Mouse (Mus musculus) forebrain, embryonic 11.5 days (tissue): ENCODE data around the gene Glra1. TPM values are rescaled to one million over a fixed set of nuclear protein-coding genes. Genes with fewer than 3 reads are reported as not detected.

Experiments used
- ATAC-seq: fragments of 200-750 bp; cut with Nextera tagmentation; replicated peaks from 2 replicates; pipeline ENCODE4 v1.8.0; 2017; ENCODE audit warnings: moderate TSS enrichment; ENCODE audit not compliant: low FRiP score
- DNase-seq: peaks from one replicate; pipeline ENCODE4 v3.0.0-alpha.2; 2017; ENCODE audit warnings: low spot score
- H3K27ac ChIP-seq: fragments of 300-500 bp; sonication (generic); 2 replicates; pipeline ENCODE4 v1.5.1; 2014; ENCODE audit warnings: low read depth, low read length
- H3K27me3 ChIP-seq: fragments of 300-500 bp; sonication (generic); 2 replicates; pipeline ENCODE4 v1.6.1; 2014; ENCODE audit warnings: mild to moderate bottlenecking, low read length, mixed read lengths; ENCODE audit not compliant: control insufficient read depth, insufficient read depth
- H3K36me3 ChIP-seq: fragments of 300-500 bp; sonication (generic); 2 replicates; pipeline ENCODE4 v1.6.1; 2014; ENCODE audit warnings: mild to moderate bottlenecking, low read length, moderate library complexity, mixed read lengths; ENCODE audit not compliant: control insufficient read depth, insufficient read depth
- H3K4me1 ChIP-seq: fragments of 300-500 bp; sonication (generic); replicated peaks from 2 replicates; pipeline ENCODE4 v1.6.1; 2014; ENCODE audit warnings: low read length, mixed read lengths; ENCODE audit not compliant: control insufficient read depth, insufficient read depth
- H3K4me2 ChIP-seq: fragments of 300-500 bp; sonication (generic); 2 replicates; pipeline ENCODE4 v1.6.1; 2014; ENCODE audit warnings: low read depth, mild to moderate bottlenecking, low read length, moderate library complexity, mixed read lengths; ENCODE audit not compliant: severe bottlenecking
- H3K4me3 ChIP-seq: fragments of 300-500 bp; sonication (generic); 2 replicates; pipeline ENCODE4 v1.5.1; 2014; ENCODE audit warnings: low read depth, low read length
- H3K9ac ChIP-seq: fragments of 300-500 bp; sonication (generic); 2 replicates; pipeline ENCODE4 v1.6.1; 2014; ENCODE audit warnings: low read length
- H3K9me3 ChIP-seq: fragments of 300-500 bp; sonication (generic); 2 replicates; pipeline ENCODE4 v1.6.1; 2016; ENCODE audit warnings: low read length, mixed read lengths; ENCODE audit not compliant: control insufficient read depth
- WGBS: fragments of 180-500 bp; shearing (Covaris S2); extraction: QIAGEN DNeasy Blood & Tissue Kit; methylation state at CpG from one replicate; pipeline ENCODE4 v1.1.7; 2014; 5-methylcytosine and 5-hydroxymethylcytosine counted together
- polyA plus RNA-seq: library from polyadenylated mRNA; unstranded; fragments of >200 nt; fragmentation: Nextera tagmentation; extraction: Ambion mirVana; gene quantifications from 2 replicates; pipeline ENCODE4 v1.2.1, GENCODE M21; 2014

Glra1 gene
- polyA plus RNA-seq, 1 experiment from 2014 or later: not detected

DNA sequence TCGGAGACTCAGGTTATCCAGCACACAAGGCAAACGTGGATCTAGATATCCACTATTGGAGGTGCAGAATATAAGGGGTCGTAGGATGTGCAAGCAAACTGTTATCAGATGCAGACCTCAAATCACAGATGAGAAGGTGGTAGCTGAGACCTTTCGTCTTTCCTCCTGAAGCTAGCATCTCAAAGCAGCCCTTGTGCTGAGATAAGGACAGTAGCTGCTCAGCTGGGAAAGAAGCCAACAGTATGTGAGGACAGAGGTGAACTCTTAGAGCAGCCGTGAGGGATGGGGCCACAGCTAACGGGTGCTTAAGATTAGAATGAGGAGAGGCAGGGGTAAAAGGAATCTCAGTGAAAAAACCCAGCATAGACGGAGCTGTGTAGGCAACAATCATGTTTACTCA lies 65.9 kb downstream of the Glra1 start:
- DNase-seq: no peak
- H3K4me3 ChIP-seq: no peak overlapping the region
- H3K9me3 ChIP-seq: no peaks in the 10 kb centered on the region
- no peak overlapping the region for H3K4me2 ChIP-seq
- no peak overlapping the region for H3K27ac ChIP-seq
- H3K36me3 ChIP-seq: no peaks in the 10 kb centered on the region
- no peak overlapping the region for H3K9ac ChIP-seq
- H3K27me3 ChIP-seq: no peaks in the 10 kb centered on the region
- no peak for ATAC-seq
- WGBS: 67% methylated on average over 7 of the region's 7 CpGs
- H3K4me1 ChIP-seq: no peaks in the 10 kb centered on the region

DNA sequence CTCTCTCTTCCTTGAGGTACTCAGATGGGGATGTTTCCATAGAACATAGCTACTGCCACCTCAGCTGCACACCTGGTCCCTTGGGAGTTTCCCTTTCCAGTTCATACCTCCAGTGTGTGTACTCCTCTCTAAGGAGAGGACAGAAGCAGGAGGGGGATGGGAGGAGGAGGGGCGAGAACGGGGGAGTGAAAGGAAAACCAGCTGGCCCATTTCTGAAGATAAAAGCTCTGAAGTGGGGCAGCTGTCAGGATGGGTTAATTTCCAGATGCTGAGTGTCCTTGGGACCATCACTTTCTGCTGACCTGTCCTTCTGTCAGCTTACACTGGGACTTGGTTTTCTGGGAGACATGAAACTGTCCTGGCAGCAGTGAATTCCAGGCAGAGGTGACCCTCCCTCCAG lies 73.2 kb downstream of the Glra1 start:
- ATAC-seq (no peak), DNase-seq (no peak)
- H3K4me1 ChIP-seq: no peaks in the 10 kb centered on the region
- H3K27ac ChIP-seq: no peak overlapping the region
- H3K9ac ChIP-seq: no peak overlapping the region
- H3K4me3 ChIP-seq: no peak overlapping the region
- WGBS: 75% methylated on average over 2 of the region's 2 CpGs
- H3K9me3 ChIP-seq: no peaks in the 10 kb centered on the region
- no peaks in the 10 kb centered on the region for H3K36me3 ChIP-seq
- H3K4me2 ChIP-seq: no peak overlapping the region
- H3K27me3 ChIP-seq: no peaks in the 10 kb centered on the region

DNA sequence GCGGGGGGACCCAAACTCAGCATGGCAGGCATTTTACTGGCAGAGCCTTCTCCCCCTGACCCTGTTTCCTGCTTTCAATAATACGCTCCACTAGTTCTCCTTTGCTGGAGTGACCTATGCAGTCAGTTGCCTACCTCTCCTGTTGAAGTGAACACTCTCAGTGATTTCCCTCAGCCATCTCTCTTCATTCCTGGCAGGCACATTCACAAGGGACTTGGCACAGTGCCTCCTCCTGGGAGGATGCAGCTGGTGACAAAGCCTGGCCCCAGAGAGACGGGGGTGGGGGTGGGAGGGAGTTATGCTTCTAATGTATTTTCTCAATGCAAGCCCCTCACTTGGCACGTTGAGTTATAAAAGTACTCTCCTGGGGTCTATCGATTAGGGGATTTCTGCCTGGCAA lies 74.6 kb downstream of the Glra1 start:
- Histone ChIP-seq H3K27me3 (no peaks in the 10 kb centered on the region), H3K9me3 (no peaks in the 10 kb centered on the region), H3K4me2 (no peak overlapping the region), H3K27ac (no peak overlapping the region), H3K36me3 (no peaks in the 10 kb centered on the region), H3K9ac (no peak overlapping the region), H3K4me3 (no peak overlapping the region), H3K4me1 (no peaks in the 10 kb centered on the region)
- ATAC-seq (no peak), DNase-seq (no peak)
- WGBS: 72% methylated on average over 5 of the region's 5 CpGs

DNA sequence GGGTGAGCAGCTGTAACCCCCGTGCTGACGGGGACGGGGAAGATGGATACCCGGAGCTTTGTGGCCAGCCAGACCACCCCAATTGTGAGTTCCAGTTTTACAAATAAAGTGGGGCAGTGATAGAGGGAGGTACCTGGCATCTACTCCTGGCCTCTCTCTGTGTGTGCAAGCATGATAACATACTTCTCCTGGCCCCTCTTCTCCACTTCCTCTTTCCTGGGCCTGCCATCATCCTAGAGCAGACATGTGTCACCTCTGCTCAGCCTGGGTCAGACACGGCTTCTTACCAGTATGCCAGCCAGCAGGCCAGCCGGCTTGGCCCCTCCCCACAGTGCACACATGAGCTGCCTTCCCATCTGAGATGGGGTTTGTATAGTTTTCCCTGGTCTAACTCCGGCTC lies 77.3 kb downstream of the Glra1 start:
- Histone ChIP-seq H3K9ac (no peak overlapping the region), H3K27me3 (no peaks in the 10 kb centered on the region), H3K4me3 (no peak overlapping the region), H3K27ac (no peak overlapping the region), H3K9me3 (no peaks in the 10 kb centered on the region), H3K4me2 (no peak overlapping the region), H3K4me1 (no peaks in the 10 kb centered on the region), H3K36me3 (no peaks in the 10 kb centered on the region)
- 85% methylated on average over 7 of the region's 7 CpGs for WGBS
- no peak for DNase-seq
- ATAC-seq: no peak

DNA sequence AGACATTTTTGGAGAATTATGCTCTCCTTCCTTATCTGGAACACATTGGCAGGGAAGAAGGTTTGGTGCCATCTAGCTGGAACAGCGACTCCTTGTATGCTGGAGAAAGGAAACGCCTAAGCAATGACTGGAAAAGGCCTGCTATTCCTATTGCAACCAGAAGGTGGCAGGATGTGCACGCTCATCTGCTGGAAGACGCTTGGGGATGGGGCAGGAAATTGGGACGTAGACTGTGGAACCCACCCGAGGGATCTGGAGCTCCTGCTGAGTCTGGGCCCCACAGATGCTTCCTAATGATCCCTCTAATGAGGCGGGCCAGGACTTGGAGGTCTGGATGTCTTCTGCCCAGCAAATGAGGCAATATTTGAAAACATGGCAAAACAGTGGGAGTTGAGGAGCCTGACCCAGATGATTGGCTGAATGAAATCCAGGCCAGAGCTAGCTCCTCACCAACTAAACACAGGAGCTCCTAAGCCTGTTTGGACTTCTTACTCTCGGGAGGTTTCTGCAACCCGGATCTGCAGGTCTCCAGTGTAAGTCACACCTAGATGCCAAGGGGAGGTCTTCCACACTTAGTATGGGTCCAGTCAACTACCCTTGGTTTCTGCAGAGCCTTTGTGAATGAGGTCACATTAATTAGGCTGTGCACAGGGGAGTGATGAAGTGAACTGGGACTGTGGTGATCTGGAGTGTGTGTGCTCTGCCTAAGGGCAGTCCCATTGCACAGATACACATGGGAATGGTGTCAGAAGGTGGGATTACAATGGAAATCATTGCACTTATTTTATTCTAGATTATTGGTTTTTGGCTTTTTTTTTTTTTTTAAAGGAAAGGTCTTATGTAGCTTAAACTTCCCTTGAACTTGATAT lies 89.0 kb downstream of the Glra1 start:
- no peaks in the 10 kb centered on the region for H3K9me3 ChIP-seq
- no peak overlapping the region for H3K4me2 ChIP-seq
- WGBS: 9% methylated on average over 9 of the region's 9 CpGs
- no peaks in the 10 kb centered on the region for H3K36me3 ChIP-seq
- ATAC-seq (0 out of 2 replicates have a peak, but pooled peaks have one; percentile 63), DNase-seq (peak; percentile 81)
- H3K4me1 ChIP-seq: no peaks in the 10 kb centered on the region
- no peak overlapping the region for H3K27ac ChIP-seq
- no peaks in the 10 kb centered on the region for H3K27me3 ChIP-seq
- H3K9ac ChIP-seq: no peak overlapping the region
- no peak overlapping the region for H3K4me3 ChIP-seq

DNA sequence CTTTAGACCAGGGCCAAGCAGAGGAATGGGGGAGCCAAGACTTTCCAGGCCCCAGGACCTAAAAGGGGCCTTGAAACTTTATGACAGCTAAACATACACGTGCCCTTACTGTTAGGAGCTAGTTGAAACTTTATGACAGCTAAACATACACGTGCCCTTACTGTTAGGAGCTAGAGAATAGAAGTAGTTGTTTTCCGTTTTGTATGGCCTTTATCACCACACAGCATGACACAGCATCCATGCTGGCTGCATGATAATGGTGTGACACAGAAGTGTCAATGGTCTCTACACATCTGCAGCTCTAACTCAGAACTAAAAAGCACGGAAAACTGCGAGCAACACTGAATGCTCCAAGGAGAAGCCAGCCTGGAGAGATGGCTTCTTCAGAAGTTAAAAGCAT lies 90.3 kb downstream of the Glra1 start:
- Histone ChIP-seq H3K4me3 (no peak overlapping the region), H3K27me3 (no peaks in the 10 kb centered on the region), H3K27ac (no peak overlapping the region), H3K4me2 (no peak overlapping the region), H3K9ac (no peak overlapping the region), H3K9me3 (no peaks in the 10 kb centered on the region), H3K36me3 (no peaks in the 10 kb centered on the region), H3K4me1 (no peaks in the 10 kb centered on the region)
- whole genome bisulfite sequencing: 74% methylated on average over 5 of the region's 5 CpGs
- ATAC-seq: no peak
- no peak for DNase-seq

DNA sequence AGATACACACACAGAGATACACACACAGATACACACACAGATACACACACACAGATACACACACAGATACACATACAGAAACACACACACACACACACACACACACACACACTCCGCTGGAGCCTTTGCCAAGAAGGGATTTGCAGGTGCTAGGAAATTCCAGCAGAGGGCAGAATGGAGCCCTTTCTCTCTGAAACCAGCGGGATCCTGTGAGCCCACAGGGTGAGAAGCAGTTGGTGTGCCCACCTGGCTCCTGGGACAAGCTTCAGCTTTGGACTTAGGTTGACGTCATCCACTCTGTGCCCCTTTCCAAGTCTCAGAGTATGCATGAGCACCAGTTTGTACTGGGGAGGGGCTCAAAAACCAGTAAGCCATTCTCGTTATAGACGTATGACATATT lies 96.6 kb downstream of the Glra1 start:
- H3K9me3 ChIP-seq: no peaks in the 10 kb centered on the region
- DNase-seq (no peak), ATAC-seq (no peak)
- no peak overlapping the region for H3K9ac ChIP-seq
- no peaks in the 10 kb centered on the region for H3K4me1 ChIP-seq
- H3K27me3 ChIP-seq: no peaks in the 10 kb centered on the region
- no peak overlapping the region for H3K4me2 ChIP-seq
- no peak overlapping the region for H3K4me3 ChIP-seq
- no peak overlapping the region for H3K27ac ChIP-seq
- H3K36me3 ChIP-seq: no peaks in the 10 kb centered on the region
- WGBS: 57% methylated on average over 5 of the region's 5 CpGs

DNA sequence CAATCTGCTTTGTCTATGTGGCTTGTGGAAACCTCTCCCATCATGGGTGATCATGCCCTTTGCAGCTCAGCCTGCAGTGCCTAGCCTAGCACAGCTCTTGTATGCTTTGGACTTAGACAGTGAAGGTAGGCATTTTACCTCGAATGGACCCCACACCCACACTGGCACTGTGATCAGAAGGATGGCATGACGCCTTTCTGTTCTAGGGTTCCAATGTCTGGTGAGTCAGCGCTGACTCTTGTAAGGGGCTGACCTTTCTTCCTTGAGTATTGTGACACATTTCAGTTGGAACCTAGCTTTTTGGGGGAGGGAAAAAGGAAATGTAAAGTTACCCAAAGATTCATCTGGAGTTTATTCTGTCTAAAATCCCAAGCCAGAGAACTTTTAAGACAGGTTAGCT lies 102.5 kb downstream of the Glra1 start:
- WGBS: 95% methylated on average over 3 of the region's 3 CpGs
- no peak overlapping the region for H3K9ac ChIP-seq

DNA sequence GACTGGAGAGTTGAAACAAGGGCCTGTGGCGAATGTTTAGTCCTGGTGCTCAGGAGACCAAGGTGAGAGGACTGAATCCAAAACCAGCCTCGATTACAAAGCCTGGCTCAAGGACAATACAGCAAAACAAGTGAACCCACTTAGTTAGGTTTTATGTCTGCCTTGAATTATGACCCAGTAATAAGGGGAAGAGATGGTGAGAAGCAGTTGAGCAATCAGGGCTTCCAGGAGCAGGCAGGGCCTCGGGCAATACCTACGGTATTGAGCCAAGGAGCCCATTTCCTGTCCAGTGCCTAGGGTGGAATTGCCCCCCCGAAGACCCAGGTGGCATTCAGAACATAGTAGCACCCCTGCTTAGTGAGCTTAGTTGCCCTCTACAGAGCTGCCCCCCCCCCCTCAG lies 105.1 kb downstream of the Glra1 start:
- Histone ChIP-seq H3K9ac (no peak overlapping the region), H3K36me3 (no peaks in the 10 kb centered on the region; the same call in 1 of the 2 replicates), H3K27ac (no peak overlapping the region), H3K27me3 (no peaks in the 10 kb centered on the region), H3K4me3 (no peak overlapping the region), H3K4me2 (no peak overlapping the region), H3K9me3 (no peaks in the 10 kb centered on the region), H3K4me1 (no peaks in the 10 kb centered on the region)
- ATAC-seq: no peak
- 85% methylated on average over 5 of the region's 5 CpGs for WGBS
- no peak for DNase-seq

More for the DNA sequence above, 102.5 kb downstream of the Glra1 start:
- no peak overlapping the region for H3K4me2 ChIP-seq
- ATAC-seq (no peak), DNase-seq (no peak)
- H3K4me1 ChIP-seq: no peaks in the 10 kb centered on the region
- no peaks in the 10 kb centered on the region for H3K27me3 ChIP-seq
- no peak overlapping the region for H3K4me3 ChIP-seq
- no peaks in the 10 kb centered on the region for H3K9me3 ChIP-seq
- H3K36me3 ChIP-seq: no peaks in the 10 kb centered on the region; the same call in 1 of the 2 replicates
- no peak overlapping the region for H3K27ac ChIP-seq
